ENCODE assay signal across 13 mouse cellular contexts in the genomic region with DNA sequence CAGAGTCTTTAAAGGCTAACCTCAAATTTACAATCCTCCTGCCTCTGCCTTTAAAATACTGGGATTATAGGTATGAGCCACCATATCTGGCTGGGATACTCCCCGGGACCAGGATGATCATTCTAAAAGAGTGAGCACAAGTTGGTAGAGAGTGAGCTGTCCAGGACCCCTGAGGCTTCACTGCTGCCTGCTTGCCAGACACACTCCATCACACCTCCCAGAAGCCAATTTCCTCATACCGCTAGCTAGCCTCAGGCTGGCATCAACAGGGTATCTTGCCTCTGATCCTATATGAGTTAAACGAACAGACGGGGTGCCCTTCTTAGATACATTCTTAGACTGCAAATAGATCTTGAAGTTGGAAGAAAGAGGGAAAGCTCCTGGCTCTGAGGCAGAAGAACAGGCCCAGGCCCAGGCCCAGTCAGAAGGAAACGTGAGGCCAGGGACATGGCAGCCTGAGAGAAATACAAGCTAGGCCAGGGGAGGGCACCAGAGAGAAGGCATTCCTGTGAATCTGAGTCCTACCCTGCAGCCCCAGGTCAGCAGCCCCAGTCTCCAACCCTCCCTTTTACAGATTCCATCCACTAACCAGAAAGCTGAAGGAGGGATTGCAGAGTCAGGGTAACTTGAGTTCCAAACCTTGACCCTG. TPM values are rescaled to one million over a fixed set of nuclear protein-coding genes. Genes with fewer than 3 reads are reported as not detected.
DNase-seq lines count a peak whose midpoint lies in the region; TF ChIP-seq lines count a peak whose summit lies in the region.
"Had no signal": no experiment of that assay in that cellular context is flagged by ENCODE, and none has a peak within 500 bp of the region (broad histone marks: within the 10 kb centered on the region; RNA-seq: fewer than 3 reads in every experiment).

No protein-coding gene starts in this region.

- peaks cover 47 to 91% of the 10 kb centered on the region in 2 experiments for H3K36me3 ChIP-seq in CH12.LX (replicated peaks in 1 of 2; ENCODE audit: control insufficient read depth in 1 of 2, insufficient read depth in 1 of 2, low read length in 1 of 2)
- H3K36me3 ChIP-seq: embryonic facial prominence, embryonic 15.5 days had no signal

- H3K9me3 ChIP-seq in CH12.LX (replicated peaks; ENCODE audit: low read length), result peaks cover 7% of the 10 kb centered on the region
- H3K9me3 ChIP-seq: embryonic facial prominence, embryonic 15.5 days had no signal

- H3K27ac ChIP-seq in layer of hippocampus, adult 2 months, result no peak overlapping the region
- no peak overlapping the region for H3K27ac ChIP-seq in CH12.LX (ENCODE audit: insufficient read depth, low read depth)
- H3K27ac ChIP-seq: embryonic facial prominence, embryonic 15.5 days; macrophage had no signal

- no peak for DNase-seq in layer of hippocampus, adult 2 months (ENCODE audit: low spot score in 2 of 2)
- no peak for DNase-seq in layer of hippocampus, adult 18-20 months (ENCODE audit: low spot score in 2 of 2)
- peak; percentile 22 for DNase-seq in CH12.LX (ENCODE audit: extremely low read depth)
- DNase-seq in NIH3T3 (ENCODE audit: low read depth), result peak; percentile 51
- peak; percentile 50 to 62 for DNase-seq in cerebellum, postnatal 25 days
- no peak for DNase-seq in spleen, adult 12 weeks (ENCODE audit: low spot score)
- no peak for DNase-seq in urinary bladder, postnatal 25 days (ENCODE audit: low spot score)
- DNase-seq: heart, adult 18-20 months; heart, postnatal 36 days; kidney, adult 8-10 months; thymus, postnatal 36 days had no signal

- in situ Hi-C loops in CH12.LX (cut with MboI; ENCODE audit: low pct_ligation_motif_present, low pct_unique_long_range_greater_than_20kb, low sequenced_read_pairs), result no loop called here

- TF ChIP-seq RAD21 in CH12.LX (IDR thresholded peaks at IDR 0.05; ENCODE audit: low read depth, low read length), result peak; percentile 45

- no peak for TF ChIP-seq POLR2A in CH12.LX (IDR thresholded peaks at IDR 0.05; ENCODE audit: low read depth, low read length)

- H3K4me3 ChIP-seq in layer of hippocampus, adult 2 months, result no peak overlapping the region
- H3K4me3 ChIP-seq in CH12.LX (replicated peaks in 1 of 3; ENCODE audit: low read depth in 2 of 3, low read length in 2 of 3, poor library complexity in 1 of 3), result no peak overlapping the region
- H3K4me3 ChIP-seq: embryonic facial prominence, embryonic 15.5 days had no signal

- 0 out of 2 replicates have a peak, but pooled peaks cover 2% of the 10 kb centered on the region for H3K79me2 ChIP-seq in CH12.LX (replicated peaks; ENCODE audit: control insufficient read depth, extremely low read depth, insufficient read depth, poor library complexity, severe bottlenecking)

- TF ChIP-seq EP300 in CH12.LX (IDR thresholded peaks at IDR 0.05; ENCODE audit: low read length), result no peak

- peak; percentile 58 for TF ChIP-seq CTCF in layer of hippocampus, adult 2 months (conservative IDR thresholded peaks at IDR 0.05)
- TF ChIP-seq CTCF in CH12.LX (conservative IDR thresholded peaks at IDR 0.05 in 1 of 2, IDR thresholded peaks at IDR 0.05 in 1 of 2; ENCODE audit: low read depth in 2 of 2, low read length in 2 of 2), result peak in 1 of 2 experiments; percentile 54; a peak in 2 of 4 replicates

- H3K4me1 ChIP-seq in CH12.LX (ENCODE audit: control insufficient read depth in 1 of 2, insufficient read depth in 2 of 2), result no peaks in the 10 kb centered on the region
- H3K4me1 ChIP-seq: embryonic facial prominence, embryonic 15.5 days had no signal

- dilution Hi-C loops in CH12.LX (cut with MboI; ENCODE audit: extremely low pct_ligation_motif_present, extremely low pct_unique_long_range_greater_than_20kb, low sequenced_read_pairs), result no loop called here

- no peaks in the 10 kb centered on the region for H3K27me3 ChIP-seq in CH12.LX (replicated peaks)
- H3K27me3 ChIP-seq: embryonic facial prominence, embryonic 15.5 days had no signal

- no peak overlapping the region for H3K4me2 ChIP-seq in CH12.LX (ENCODE audit: insufficient read depth, low read depth, poor library complexity, severe bottlenecking)
- H3K4me2 ChIP-seq: embryonic facial prominence, embryonic 15.5 days had no signal

- H3K9ac ChIP-seq in CH12.LX (ENCODE audit: insufficient read depth, low read depth), result no peak overlapping the region
- H3K9ac ChIP-seq: embryonic facial prominence, embryonic 15.5 days had no signal

TF ChIP-seq in CH12.LX, 34 proteins besides CTCF, POLR2A, EP300 and RAD21:
- TF ChIP-seq USF1 (IDR thresholded peaks at IDR 0.05; ENCODE audit: low read depth, low read length) (no peak), SMC3 (IDR thresholded peaks at IDR 0.05; ENCODE audit: low read depth, low read length) (peak; percentile 63)

RNA-seq across cellular contexts. Expression of gene Acsbg1, which starts 31.9 kb away (rescaled TPM):
- 100 to 1,000 TPM; 106 to 111 TPM for total RNA-seq in layer of hippocampus, adult 2 months (2021)
- 100 to 1,000 TPM; 106 to 117 TPM for total RNA-seq in layer of hippocampus, adult 18-20 months (2021)
- 13.7 and 16.8 TPM in 2 replicates for total RNA-seq in CH12.LX (2012; rRNA removed)
- 24.0 and 25.8 TPM in 2 replicates for total RNA-seq in CH12.LX (2014; rRNA removed)
- polyA plus RNA-seq in CH12.LX (2012; ENCODE audit: insufficient read length, low read depth), result 23.6 and 24.7 TPM in 2 replicates
- polyA plus RNA-seq: macrophage had no signal

RNA-seq across cellular contexts. Expression of gene Idh3a, which starts 43.6 kb away (rescaled TPM):
- total RNA-seq in layer of hippocampus, adult 2 months (2021), result 100 to 1,000 TPM; 159 to 179 TPM
- 100 to 1,000 TPM; 172 to 174 TPM for total RNA-seq in layer of hippocampus, adult 18-20 months (2021)
- total RNA-seq in CH12.LX (2012; rRNA removed) (102 and 135 TPM in 2 replicates), CH12.LX (2014; rRNA removed) (192 and 198 TPM in 2 replicates)
- 178 and 186 TPM in 2 replicates for polyA plus RNA-seq in CH12.LX (2012; ENCODE audit: insufficient read length, low read depth)

Comparison
In these comparisons a context has a peak if more than half of its experiments do, and no peak if none do; other contexts are left out.
1. DNase-seq: peak in CH12.LX (single experiment), NIH3T3 (single experiment) and cerebellum, postnatal 25 days (2 of 2); none in layer of hippocampus, adult 2 months (0 of 2), layer of hippocampus, adult 18-20 months (0 of 2), spleen, adult 12 weeks (single experiment) and urinary bladder, postnatal 25 days (single experiment).